Mouse (Mus musculus) lung, postnatal 0 days (tissue): ENCODE data around the gene Camk1g.

Experiments used
- CTCF ChIP-seq: IDR thresholded peaks from 2 replicates; pipeline ENCODE4 v1.5.1; 2016; ENCODE audit warnings: antibody characterized with exemption, mild to moderate bottlenecking
- EP300 ChIP-seq: IDR thresholded peaks from 2 replicates; pipeline ENCODE4 v1.6.1; 2016; ENCODE audit warnings: antibody characterized with exemption, mild to moderate bottlenecking, control low read depth

- TF ChIP-seq CTCF (no peak), EP300 (no peak)
Measured at GRCm38 (mm10) chr1:193381597-193382404, 11.7 kb upstream of the Camk1g start.
